Mouse (Mus musculus) ES-Bruce4 (cell line): ENCODE data around the gene BC051665.

Source experiments
- CTCF ChIP-seq: IDR thresholded peaks from one replicate; pipeline ENCODE4 v1.8.1; 2011; ENCODE audit warnings: low read depth, low read length
- EP300 ChIP-seq: IDR thresholded peaks from 2 replicates; pipeline ENCODE4 v1.6.1; 2011; ENCODE audit warnings: low read depth, low read length; ENCODE audit not compliant: insufficient read depth
- POLR2A ChIP-seq: IDR thresholded peaks from one replicate; pipeline ENCODE4 v1.8.1; 2011; ENCODE audit warnings: low read length; ENCODE audit not compliant: insufficient read depth

DNA sequence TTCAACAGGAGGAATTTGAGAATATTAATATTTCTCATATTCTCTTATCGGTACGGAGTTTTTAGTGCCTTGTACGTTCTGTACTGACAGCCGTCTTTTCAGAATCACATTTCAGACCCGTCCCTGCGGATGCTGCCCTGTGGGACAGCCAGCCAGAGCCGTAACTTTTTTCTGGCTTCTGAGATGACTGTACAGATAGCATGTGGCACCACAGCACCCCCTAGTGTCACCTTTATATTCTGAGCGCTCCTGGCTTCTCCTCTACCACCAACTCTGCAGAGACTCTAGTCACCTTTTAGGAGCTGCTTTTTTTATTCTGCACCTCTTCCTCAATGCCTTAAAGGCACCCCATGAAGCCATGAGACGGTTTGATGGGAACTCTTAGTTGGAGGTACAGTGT, 47.7 kb downstream of the BC051665 start:
- TF ChIP-seq POLR2A (no peak), CTCF (peak; percentile 63), EP300 (no peak)
